Mouse (Mus musculus) heart, embryonic 15.5 days (tissue): ENCODE results near the gene Mex3d. TPM values are rescaled to one million over a fixed set of nuclear protein-coding genes. Genes with fewer than 3 reads are reported as not detected.

ENCODE experiments used
- ATAC-seq: fragments of 200-750 bp; cut with Nextera tagmentation; replicated peaks from 2 replicates; pipeline ENCODE4 v1.8.0; 2017; ENCODE audit warnings: low read depth, moderate TSS enrichment; ENCODE audit not compliant: insufficient number of reproducible peaks, insufficient read depth, low FRiP score
- H3K27ac ChIP-seq: fragments of 300-500 bp; sonication (generic); 2 replicates; pipeline ENCODE4 v1.5.1; 2015; ENCODE audit warnings: mild to moderate bottlenecking, inconsistent platforms
- H3K27me3 ChIP-seq: fragments of 300-500 bp; sonication (generic); 2 replicates; pipeline ENCODE4 v1.6.1; 2015; ENCODE audit warnings: inconsistent platforms
- H3K36me3 ChIP-seq: fragments of 300-500 bp; sonication (generic); 2 replicates; pipeline ENCODE4 v1.6.1; 2015; ENCODE audit warnings: mild to moderate bottlenecking, inconsistent platforms
- H3K4me1 ChIP-seq: fragments of 300-500 bp; sonication (generic); replicated peaks from 2 replicates; pipeline ENCODE4 v1.6.1; 2015; ENCODE audit warnings: inconsistent platforms
- H3K4me2 ChIP-seq: fragments of 300-500 bp; sonication (generic); 2 replicates; pipeline ENCODE4 v1.6.1; 2015; ENCODE audit warnings: inconsistent platforms, mild to moderate bottlenecking, moderate library complexity
- H3K4me3 ChIP-seq: fragments of 300-500 bp; sonication (generic); 2 replicates; pipeline ENCODE4 v1.5.1; 2015; ENCODE audit warnings: mild to moderate bottlenecking, inconsistent platforms
- H3K9ac ChIP-seq: fragments of 300-500 bp; sonication (generic); 2 replicates; pipeline ENCODE4 v1.6.1; 2015; ENCODE audit warnings: mild to moderate bottlenecking, inconsistent platforms
- H3K9me3 ChIP-seq: fragments of 300-500 bp; sonication (generic); replicated peaks from 2 replicates; pipeline ENCODE4 v1.6.1; 2016; ENCODE audit warnings: inconsistent platforms
- WGBS: fragments of 180-500 bp; shearing (Covaris S2); methylation state at CpG from one replicate; pipeline ENCODE4 v1.1.7; 2015; ENCODE audit warnings: mixed read lengths; 5-methylcytosine and 5-hydroxymethylcytosine counted together
- polyA plus RNA-seq: library from polyadenylated mRNA; unstranded; fragments of >200 nt; fragmentation: Nextera tagmentation; extraction: Ambion mirVana; gene quantifications from 2 replicates; pipeline ENCODE4 v1.2.1, GENCODE M21; 2015

Mex3d gene
- polyA plus RNA-seq, 1 experiment from 2014 or later = 5.2 TPM

- H3K27ac ChIP-seq = no peak overlapping the region
- peak overlapping the region; percentile 93 for H3K4me2 ChIP-seq
- H3K27me3 ChIP-seq = no peaks in the 10 kb centered on the region
- WGBS = 66% methylated on average over 7 of the region's 7 CpGs
- H3K9ac ChIP-seq = peak overlapping the region; percentile 97
- peaks cover 46% of the 10 kb centered on the region for H3K4me1 ChIP-seq
- ATAC-seq = no peak
- no peaks in the 10 kb centered on the region for H3K9me3 ChIP-seq
- H3K36me3 ChIP-seq = peaks cover 29% of the 10 kb centered on the region
- H3K4me3 ChIP-seq = peak overlapping the region; percentile 91
Measured at GRCm38 (mm10) chr10:80384709-80385108, 2.8 kb downstream of the Mex3d start.

GRCm38 (mm10) chr10:80384115-80384639 lies 3.3 kb downstream of the Mex3d start:
- Histone ChIP-seq H3K4me3 (0 out of 2 replicates have a peak overlapping the region, but pooled peaks have one; percentile 91), H3K9me3 (no peaks in the 10 kb centered on the region), H3K27ac (no peak overlapping the region), H3K4me2 (peak overlapping the region; percentile 93; the same call in 1 of the 2 replicates), H3K4me1 (peaks cover 46% of the 10 kb centered on the region), H3K9ac (no peak overlapping the region), H3K36me3 (peaks cover 29% of the 10 kb centered on the region), H3K27me3 (no peaks in the 10 kb centered on the region)
- no peak for ATAC-seq
- 88% methylated on average over 4 of the region's 4 CpGs for WGBS

- Histone ChIP-seq H3K4me3 (no peak overlapping the region), H3K9ac (no peak overlapping the region), H3K36me3 (peaks cover 29% of the 10 kb centered on the region), H3K27me3 (no peaks in the 10 kb centered on the region), H3K27ac (no peak overlapping the region), H3K4me1 (peaks cover 43% of the 10 kb centered on the region), H3K9me3 (no peaks in the 10 kb centered on the region), H3K4me2 (no peak overlapping the region)
- ATAC-seq = no peak
- 61% methylated on average over 4 of the region's 4 CpGs for WGBS
Measured at GRCm38 (mm10) chr10:80383431-80383830, 4.0 kb downstream of the Mex3d start.

- ATAC-seq = no peak
- Histone ChIP-seq H3K27ac (no peak overlapping the region), H3K9ac (no peak overlapping the region), H3K4me3 (no peak overlapping the region), H3K4me2 (no peak overlapping the region), H3K4me1 (peaks cover 37% of the 10 kb centered on the region), H3K36me3 (peaks cover 29% of the 10 kb centered on the region), H3K9me3 (no peaks in the 10 kb centered on the region), H3K27me3 (no peaks in the 10 kb centered on the region)
- 88% methylated on average over 7 of the region's 7 CpGs for WGBS
Measured at GRCm38 (mm10) chr10:80382641-80383365, 4.7 kb downstream of the Mex3d start.

- no peaks in the 10 kb centered on the region for H3K9me3 ChIP-seq
- no peaks in the 10 kb centered on the region for H3K4me1 ChIP-seq
- peaks cover 4% of the 10 kb centered on the region for H3K27me3 ChIP-seq
- no peak overlapping the region for H3K9ac ChIP-seq
- H3K27ac ChIP-seq = no peak overlapping the region
- H3K36me3 ChIP-seq = peaks cover 26% of the 10 kb centered on the region
- no peak overlapping the region for H3K4me2 ChIP-seq
- WGBS = 35% methylated on average over 10 of the region's 10 CpGs
- H3K4me3 ChIP-seq = no peak overlapping the region
- ATAC-seq = no peak
Measured at GRCm38 (mm10) chr10:80377716-80378115, 9.7 kb downstream of the Mex3d start.

- peaks cover 11% of the 10 kb centered on the region for H3K27me3 ChIP-seq
- no peak overlapping the region for H3K27ac ChIP-seq
- 2% methylated on average over 7 of the region's 7 CpGs for WGBS
- H3K36me3 ChIP-seq = peaks cover 11% of the 10 kb centered on the region
- H3K9ac ChIP-seq = no peak overlapping the region
- peaks cover 9% of the 10 kb centered on the region for H3K4me1 ChIP-seq
- H3K9me3 ChIP-seq = no peaks in the 10 kb centered on the region
- no peak overlapping the region for H3K4me3 ChIP-seq
- no peak; the same call in 1 of the 2 replicates for ATAC-seq
- no peak overlapping the region for H3K4me2 ChIP-seq
Measured at GRCm38 (mm10) chr10:80376160-80376559, 11.3 kb downstream of the Mex3d start.

GRCm38 (mm10) chr10:80374063-80374462 lies 13.4 kb downstream of the Mex3d start:
- 20% methylated on average over 6 of the region's 6 CpGs for WGBS
- no peak for ATAC-seq
- H3K4me2 ChIP-seq = no peak overlapping the region
- no peak overlapping the region for H3K4me3 ChIP-seq
- H3K9ac ChIP-seq = no peak overlapping the region
- no peaks in the 10 kb centered on the region for H3K36me3 ChIP-seq
- peaks cover 11% of the 10 kb centered on the region for H3K27me3 ChIP-seq
- H3K27ac ChIP-seq = no peak overlapping the region
- peaks cover 9% of the 10 kb centered on the region for H3K4me1 ChIP-seq
- no peaks in the 10 kb centered on the region for H3K9me3 ChIP-seq

GRCm38 (mm10) chr10:80372706-80373105 lies 14.8 kb downstream of the Mex3d start:
- H3K4me2 ChIP-seq = no peak overlapping the region
- H3K9ac ChIP-seq = no peak overlapping the region
- H3K4me1 ChIP-seq = peaks cover 9% of the 10 kb centered on the region
- H3K9me3 ChIP-seq = no peaks in the 10 kb centered on the region
- H3K4me3 ChIP-seq = no peak overlapping the region
- H3K36me3 ChIP-seq = no peaks in the 10 kb centered on the region
- ATAC-seq = no peak
- H3K27ac ChIP-seq = no peak overlapping the region
- 75% methylated on average over 6 of the region's 6 CpGs for WGBS
- peaks cover 13% of the 10 kb centered on the region for H3K27me3 ChIP-seq

GRCm38 (mm10) chr10:80371983-80372382 lies 15.5 kb downstream of the Mex3d start:
- no peak overlapping the region for H3K9ac ChIP-seq
- 58% methylated on average over 9 of the region's 9 CpGs for WGBS
- ATAC-seq = no peak

GRCm38 (mm10) chr10:80371411-80371966 lies 16.0 kb downstream of the Mex3d start:
- no peaks in the 10 kb centered on the region for H3K36me3 ChIP-seq
- no peaks in the 10 kb centered on the region for H3K9me3 ChIP-seq
- H3K27me3 ChIP-seq = peaks cover 18% of the 10 kb centered on the region
- peaks cover 9% of the 10 kb centered on the region for H3K4me1 ChIP-seq
- H3K4me2 ChIP-seq = peak overlapping the region; percentile 44
- no peak; the same call in 1 of the 2 replicates for ATAC-seq
- no peak overlapping the region for H3K27ac ChIP-seq
- 8% methylated on average over 12 of the region's 12 CpGs for WGBS
- peak overlapping the region; percentile 24 for H3K4me3 ChIP-seq
- H3K9ac ChIP-seq = no peak overlapping the region

More at GRCm38 (mm10) chr10:80371983-80372382, 15.5 kb downstream of the Mex3d start:
- Histone ChIP-seq H3K9me3 (no peaks in the 10 kb centered on the region), H3K36me3 (no peaks in the 10 kb centered on the region), H3K27me3 (peaks cover 18% of the 10 kb centered on the region), H3K4me1 (peaks cover 9% of the 10 kb centered on the region), H3K4me2 (peak overlapping the region; percentile 44; the same call in 1 of the 2 replicates), H3K4me3 (peak overlapping the region; percentile 24; the same call in 1 of the 2 replicates), H3K27ac (no peak overlapping the region)

GRCm38 (mm10) chr10:80369995-80370747 lies 17.3 kb downstream of the Mex3d start:
- WGBS = 74% methylated on average over 21 of the region's 21 CpGs
- H3K27ac ChIP-seq = no peak overlapping the region
- no peaks in the 10 kb centered on the region for H3K9me3 ChIP-seq
- H3K4me3 ChIP-seq = no peak overlapping the region
- peaks cover 9% of the 10 kb centered on the region for H3K4me1 ChIP-seq
- peaks cover 30% of the 10 kb centered on the region for H3K27me3 ChIP-seq
- no peak overlapping the region for H3K9ac ChIP-seq
- no peaks in the 10 kb centered on the region for H3K36me3 ChIP-seq
- ATAC-seq = no peak
- H3K4me2 ChIP-seq = no peak overlapping the region
